Mouse (Mus musculus) heart, embryonic 12.5 days (tissue): ENCODE results near the gene Plgrkt. TPM values are rescaled to one million over a fixed set of nuclear protein-coding genes. Genes with fewer than 3 reads are reported as not detected.

Experiments
- ATAC-seq: fragments of 200-750 bp; cut with Nextera tagmentation; 2 replicates; pipeline ENCODE4 v1.8.0; 2017; ENCODE audit warnings: moderate TSS enrichment, moderate library complexity; ENCODE audit not compliant: insufficient number of reproducible peaks, low FRiP score
- H3K27ac ChIP-seq: fragments of 300-500 bp; sonication (generic); 2 replicates; pipeline ENCODE4 v1.5.1; 2016; ENCODE audit warnings: mild to moderate bottlenecking, moderate library complexity; ENCODE audit not compliant: poor library complexity, severe bottlenecking
- H3K27me3 ChIP-seq: fragments of 300-500 bp; sonication (generic); replicated peaks from 2 replicates; pipeline ENCODE4 v1.6.1; 2016; ENCODE audit warnings: mild to moderate bottlenecking, moderate library complexity
- H3K36me3 ChIP-seq: fragments of 300-500 bp; sonication (generic); 2 replicates; pipeline ENCODE4 v1.6.1; 2016; ENCODE audit warnings: mild to moderate bottlenecking, moderate library complexity
- H3K4me1 ChIP-seq: fragments of 300-500 bp; sonication (generic); replicated peaks from 2 replicates; pipeline ENCODE4 v1.6.1; 2016; ENCODE audit warnings: mild to moderate bottlenecking
- H3K4me2 ChIP-seq: fragments of 300-500 bp; sonication (generic); 2 replicates; pipeline ENCODE4 v1.6.1; 2016; ENCODE audit warnings: mild to moderate bottlenecking, moderate library complexity
- H3K4me3 ChIP-seq: fragments of 300-500 bp; sonication (generic); 2 replicates; pipeline ENCODE4 v1.5.1; 2016; ENCODE audit warnings: mild to moderate bottlenecking
- H3K9ac ChIP-seq: fragments of 300-500 bp; sonication (generic); 2 replicates; pipeline ENCODE4 v1.6.1; 2016; ENCODE audit warnings: mild to moderate bottlenecking, moderate library complexity
- H3K9me3 ChIP-seq: fragments of 300-500 bp; sonication (generic); replicated peaks from 2 replicates; pipeline ENCODE4 v1.6.1; 2016; ENCODE audit warnings: mild to moderate bottlenecking, moderate library complexity
- WGBS: fragments of 180-500 bp; shearing (Covaris S2); methylation state at CpG from one replicate; pipeline ENCODE4 v1.1.7; 2016; 5-methylcytosine and 5-hydroxymethylcytosine counted together
- polyA plus RNA-seq: library from polyadenylated mRNA; unstranded; fragments of >200 nt; fragmentation: Nextera tagmentation; extraction: Ambion mirVana; gene quantifications from 2 replicates; pipeline ENCODE4 v1.2.1, GENCODE M21; 2016

Plgrkt gene
- polyA plus RNA-seq, 1 experiment from 2014 or later = 41.1 TPM

DNA sequence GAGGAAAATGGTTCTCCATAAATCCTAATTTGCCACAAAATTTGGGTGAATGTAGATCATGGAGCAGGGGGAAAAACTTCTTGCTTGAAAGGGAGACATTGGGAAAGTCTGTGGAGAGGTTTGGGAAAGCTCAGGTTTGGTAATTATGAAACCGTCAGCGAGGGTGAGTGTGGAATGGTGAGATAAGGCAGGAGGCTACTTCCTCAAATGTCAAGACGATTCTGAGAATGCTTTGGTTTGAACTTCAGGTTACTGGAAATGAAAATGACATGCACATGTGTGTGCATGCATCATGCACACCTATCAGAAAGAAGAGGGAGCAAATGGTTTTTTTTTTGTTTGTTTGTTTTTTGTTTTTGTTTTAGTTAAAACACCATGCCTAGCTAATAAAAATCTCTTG, 33.3 kb upstream of the Plgrkt start:
- Histone ChIP-seq H3K9ac (no peak overlapping the region), H3K27ac (no peak overlapping the region), H3K27me3 (no peaks in the 10 kb centered on the region), H3K36me3 (no peaks in the 10 kb centered on the region), H3K4me2 (no peak overlapping the region), H3K4me3 (no peak overlapping the region), H3K9me3 (no peaks in the 10 kb centered on the region), H3K4me1 (0 out of 2 replicates have a peak, but pooled peaks cover 5% of the 10 kb centered on the region)
- ATAC-seq = no peak
- 54% methylated on average over 3 of the region's 3 CpGs for WGBS

DNA sequence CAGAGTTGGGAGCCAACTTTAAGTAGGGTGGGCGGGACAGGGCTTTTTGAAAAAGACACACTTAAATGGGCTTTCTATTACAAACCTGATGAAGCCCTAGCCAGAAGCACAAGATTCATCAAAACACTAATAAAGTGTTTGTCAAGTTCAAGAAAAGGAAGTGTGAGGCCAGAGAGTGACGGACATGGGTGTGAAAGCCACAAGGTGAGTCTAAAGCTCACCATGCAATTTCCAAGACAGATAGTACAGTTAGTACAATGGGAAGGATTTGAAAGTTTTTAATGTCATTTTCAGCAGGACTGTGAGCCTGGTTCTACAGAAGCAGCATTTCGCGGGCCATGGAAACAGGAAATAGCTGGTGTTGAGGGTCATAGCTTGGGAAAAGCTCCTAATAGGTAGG, 32.6 kb upstream of the Plgrkt start:
- H3K9me3 ChIP-seq = no peaks in the 10 kb centered on the region
- H3K27ac ChIP-seq = no peak overlapping the region
- no peaks in the 10 kb centered on the region for H3K36me3 ChIP-seq
- H3K4me3 ChIP-seq = no peak overlapping the region
- H3K4me2 ChIP-seq = no peak overlapping the region
- 0 out of 2 replicates have a peak, but pooled peaks cover 2% of the 10 kb centered on the region for H3K4me1 ChIP-seq
- ATAC-seq = no peak
- WGBS = 81% methylated on average over 4 of the region's 4 CpGs
- no peaks in the 10 kb centered on the region for H3K27me3 ChIP-seq
- H3K9ac ChIP-seq = no peak overlapping the region

DNA sequence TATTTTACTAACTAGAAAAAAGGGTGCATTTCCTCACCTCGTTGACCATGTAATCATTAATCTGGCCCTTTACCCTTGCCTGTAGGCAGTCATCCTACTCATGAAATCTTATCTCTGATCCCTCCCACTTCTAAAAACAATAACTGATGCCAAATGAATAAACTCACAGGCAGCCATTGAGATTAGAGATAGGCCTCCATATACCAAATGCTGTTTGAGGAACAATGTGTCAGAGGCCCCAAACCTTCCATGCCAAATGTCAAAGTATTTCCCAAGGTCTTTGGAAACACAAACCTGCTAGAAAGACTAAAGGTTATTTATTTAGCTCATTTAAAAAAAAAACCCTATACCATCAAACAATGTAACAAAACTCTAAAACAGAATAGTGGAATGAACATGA, 29.2 kb upstream of the Plgrkt start:
- Histone ChIP-seq H3K27ac (no peak overlapping the region), H3K4me3 (no peak overlapping the region), H3K9ac (no peak overlapping the region), H3K27me3 (no peaks in the 10 kb centered on the region), H3K36me3 (no peaks in the 10 kb centered on the region), H3K9me3 (no peaks in the 10 kb centered on the region), H3K4me2 (no peak overlapping the region), H3K4me1 (no peaks in the 10 kb centered on the region)
- 45% methylated on average over 1 of the region's 1 CpGs for WGBS
- no peak for ATAC-seq

DNA sequence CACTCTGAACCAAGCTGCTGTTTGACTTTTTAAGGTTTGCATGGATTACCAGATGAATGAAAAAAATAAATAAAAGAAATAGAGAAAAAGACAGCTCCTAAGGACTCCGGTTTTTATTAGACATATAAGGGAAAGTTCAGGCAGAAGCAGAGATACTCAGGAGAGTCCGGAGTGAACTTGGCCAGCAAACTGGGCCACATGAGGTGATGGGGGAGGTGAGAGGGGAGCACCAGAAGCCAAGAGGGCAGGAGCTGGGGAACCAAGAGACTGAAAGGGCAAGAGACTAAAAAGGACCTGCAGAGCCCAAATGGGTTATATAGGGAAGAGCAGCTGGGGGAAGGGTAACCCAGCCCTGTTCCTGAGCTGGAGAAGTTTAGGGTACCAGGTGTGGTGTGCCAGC, 27.5 kb upstream of the Plgrkt start:
- Histone ChIP-seq H3K4me1 (no peaks in the 10 kb centered on the region), H3K27me3 (no peaks in the 10 kb centered on the region), H3K4me2 (no peak overlapping the region), H3K4me3 (no peak overlapping the region), H3K9ac (no peak overlapping the region), H3K27ac (no peak overlapping the region), H3K36me3 (no peaks in the 10 kb centered on the region), H3K9me3 (no peaks in the 10 kb centered on the region)
- no peak for ATAC-seq
- WGBS = 89% methylated on average over 2 of the region's 2 CpGs

DNA sequence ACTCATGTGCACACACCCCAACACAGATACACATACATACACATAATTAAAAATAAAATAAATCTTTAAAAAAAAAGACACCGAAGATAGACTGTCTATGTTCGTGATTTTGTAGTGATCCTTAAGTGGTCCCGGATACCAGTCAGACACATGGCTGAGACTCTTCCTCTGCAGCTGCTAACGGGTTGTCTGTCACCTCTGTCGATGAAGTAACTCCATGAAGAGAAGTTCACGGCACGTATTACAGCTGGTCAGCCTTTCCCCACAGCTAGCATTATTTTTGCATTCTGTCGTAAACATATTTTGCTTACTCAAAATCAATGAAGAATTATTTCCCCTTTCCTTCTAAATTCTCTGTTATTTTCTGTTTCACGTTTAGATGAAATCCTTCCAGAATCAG, 26.1 kb upstream of the Plgrkt start:
- Histone ChIP-seq H3K27ac (no peak overlapping the region), H3K4me1 (no peaks in the 10 kb centered on the region), H3K36me3 (no peaks in the 10 kb centered on the region), H3K4me3 (no peak overlapping the region), H3K4me2 (no peak overlapping the region), H3K9me3 (no peaks in the 10 kb centered on the region), H3K9ac (no peak overlapping the region), H3K27me3 (no peaks in the 10 kb centered on the region)
- 82% methylated on average over 9 of the region's 9 CpGs for WGBS
- ATAC-seq = no peak

DNA sequence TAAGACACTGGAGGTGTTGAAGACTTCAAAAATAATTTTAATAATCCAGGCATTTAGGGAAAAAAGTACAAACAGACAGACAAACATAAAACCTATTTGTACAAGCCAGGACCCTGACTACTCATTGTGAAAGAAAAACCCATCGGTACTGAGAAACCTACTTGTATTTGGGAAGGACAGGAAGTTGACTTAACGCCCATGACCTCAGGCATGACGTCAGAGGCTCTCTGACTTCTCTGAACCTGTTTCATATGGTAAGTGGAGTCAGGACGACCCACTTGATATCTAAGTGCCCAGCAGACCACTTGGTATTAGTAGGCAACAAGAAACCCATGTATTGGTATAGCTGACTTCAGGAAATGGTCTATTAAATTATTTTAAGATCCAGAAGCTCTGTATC, 24.1 kb upstream of the Plgrkt start:
- H3K9ac ChIP-seq = no peak overlapping the region
- no peaks in the 10 kb centered on the region for H3K36me3 ChIP-seq
- no peak overlapping the region for H3K4me2 ChIP-seq
- H3K27ac ChIP-seq = no peak overlapping the region
- no peaks in the 10 kb centered on the region for H3K27me3 ChIP-seq
- no peaks in the 10 kb centered on the region for H3K4me1 ChIP-seq
- no peak for ATAC-seq
- no peak overlapping the region for H3K4me3 ChIP-seq
- H3K9me3 ChIP-seq = no peaks in the 10 kb centered on the region
- 60% methylated on average over 4 of the region's 4 CpGs for WGBS

DNA sequence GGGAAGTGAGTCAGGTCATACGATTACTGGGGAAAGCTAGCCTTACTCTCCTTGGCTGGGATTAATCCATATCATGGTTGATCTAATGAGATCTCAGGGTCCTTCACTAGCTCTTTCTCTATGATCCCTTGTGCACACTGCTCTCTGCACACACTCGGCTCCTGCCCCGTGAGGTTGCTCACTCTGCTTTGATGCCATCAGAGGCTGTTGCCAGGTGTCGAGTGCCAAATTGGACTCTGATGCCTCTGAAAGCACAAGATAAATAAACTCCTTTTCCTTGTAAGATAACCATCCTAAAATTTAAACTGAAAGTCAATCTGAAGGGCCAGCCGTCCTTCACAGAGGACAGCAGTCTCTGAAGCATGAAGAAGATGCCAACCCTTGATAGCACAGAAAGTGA, 23.3 kb upstream of the Plgrkt start:
- Histone ChIP-seq H3K9ac (no peak overlapping the region), H3K4me3 (no peak overlapping the region), H3K27ac (no peak overlapping the region), H3K9me3 (no peaks in the 10 kb centered on the region), H3K4me1 (no peaks in the 10 kb centered on the region), H3K4me2 (no peak overlapping the region), H3K36me3 (no peaks in the 10 kb centered on the region), H3K27me3 (no peaks in the 10 kb centered on the region)
- WGBS = 61% methylated on average over 5 of the region's 5 CpGs
- ATAC-seq = no peak

DNA sequence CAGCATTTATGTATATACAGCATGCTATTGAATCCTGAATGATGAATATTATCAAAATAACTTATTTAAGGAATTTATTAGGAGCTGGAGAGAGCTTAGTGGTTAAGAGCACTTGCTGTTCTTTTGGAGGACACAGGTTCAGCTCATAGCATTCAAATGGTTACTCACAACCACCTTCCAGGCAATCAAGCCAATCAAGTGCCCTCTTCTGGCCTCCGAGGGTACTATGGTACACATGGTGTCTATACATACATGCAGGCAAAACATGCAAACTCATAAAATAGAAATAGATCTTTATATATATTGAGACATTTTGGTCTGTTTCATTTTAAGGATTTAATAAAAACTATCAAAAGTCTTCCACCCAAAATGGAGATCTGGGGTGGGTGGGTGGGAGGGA, 21.6 kb upstream of the Plgrkt start:
- no peaks in the 10 kb centered on the region for H3K36me3 ChIP-seq
- no peak overlapping the region for H3K4me3 ChIP-seq
- no peaks in the 10 kb centered on the region for H3K27me3 ChIP-seq
- no peak overlapping the region for H3K9ac ChIP-seq
- H3K4me2 ChIP-seq = no peak overlapping the region
- H3K9me3 ChIP-seq = no peaks in the 10 kb centered on the region
- no peak for ATAC-seq
- no peak overlapping the region for H3K27ac ChIP-seq
- 85% methylated on average over 1 of the region's 1 CpGs for WGBS
- H3K4me1 ChIP-seq = no peaks in the 10 kb centered on the region

DNA sequence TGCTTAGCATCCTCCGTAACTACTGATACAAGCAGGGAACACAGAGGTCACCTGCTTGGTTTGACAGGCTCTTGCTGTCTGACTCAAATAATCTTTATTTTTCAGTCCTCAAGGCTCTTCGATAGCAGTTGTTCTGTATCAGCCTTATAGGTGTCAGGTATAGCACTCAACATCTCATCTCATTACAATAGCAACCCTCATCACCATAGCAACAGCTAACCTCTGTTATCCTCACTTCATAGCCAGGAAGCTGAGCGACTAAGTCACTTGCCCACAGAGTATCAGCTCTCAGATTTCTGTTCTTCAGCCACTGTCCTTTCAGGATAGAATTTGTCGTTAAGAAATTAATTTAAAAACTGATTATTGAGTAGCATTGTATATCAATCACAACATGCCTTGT, 18.6 kb upstream of the Plgrkt start:
- Histone ChIP-seq H3K27me3 (no peaks in the 10 kb centered on the region), H3K4me3 (no peak overlapping the region), H3K4me2 (no peak overlapping the region), H3K36me3 (no peaks in the 10 kb centered on the region), H3K27ac (no peak overlapping the region), H3K9me3 (no peaks in the 10 kb centered on the region), H3K4me1 (no peaks in the 10 kb centered on the region), H3K9ac (no peak overlapping the region)
- ATAC-seq = no peak
- WGBS = 78% methylated on average over 4 of the region's 4 CpGs

DNA sequence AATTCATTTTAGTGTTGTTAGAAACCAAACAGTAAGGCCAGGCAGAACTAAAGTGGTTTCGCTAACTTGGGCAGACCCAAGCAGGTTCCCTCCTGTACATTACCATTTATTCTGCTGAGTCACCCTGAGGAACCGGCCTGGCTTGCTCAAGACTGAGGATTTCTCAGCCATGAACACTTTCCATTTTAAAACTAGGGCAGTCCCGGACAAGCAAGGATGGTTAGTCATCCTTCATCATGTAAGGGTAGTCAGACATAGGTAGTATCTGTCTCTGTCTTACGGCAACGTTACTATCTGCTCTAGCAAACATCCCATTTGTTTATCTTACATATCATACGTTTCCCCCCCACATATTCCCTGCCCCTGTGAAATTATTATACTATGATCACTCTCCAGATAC, 17.8 kb upstream of the Plgrkt start:
- Histone ChIP-seq H3K4me2 (no peak overlapping the region), H3K36me3 (no peaks in the 10 kb centered on the region), H3K9me3 (no peaks in the 10 kb centered on the region), H3K4me1 (no peaks in the 10 kb centered on the region), H3K27me3 (no peaks in the 10 kb centered on the region), H3K27ac (no peak overlapping the region), H3K9ac (no peak overlapping the region), H3K4me3 (no peak overlapping the region)
- ATAC-seq = no peak
- WGBS = 77% methylated on average over 6 of the region's 6 CpGs

DNA sequence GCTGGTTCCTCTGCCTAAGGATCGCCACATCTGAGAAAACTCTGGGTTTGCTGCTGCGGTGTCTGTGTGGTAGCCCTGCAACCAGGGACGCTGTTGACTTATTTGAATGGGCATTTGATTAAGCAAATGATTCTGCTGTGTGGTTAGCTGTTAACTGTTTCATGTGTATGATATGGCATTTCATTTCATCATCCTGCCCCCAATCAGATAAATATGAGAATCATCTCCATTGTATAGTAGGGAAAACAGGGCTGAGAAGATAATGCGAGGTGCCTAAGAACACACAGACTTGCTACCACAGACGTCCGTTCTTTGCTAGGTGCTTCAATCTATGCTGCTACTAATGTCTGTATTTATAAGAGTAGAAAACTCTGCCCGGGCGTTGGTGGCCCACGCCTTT, 17.2 kb upstream of the Plgrkt start:
- 81% methylated on average over 9 of the region's 9 CpGs for WGBS

DNA sequence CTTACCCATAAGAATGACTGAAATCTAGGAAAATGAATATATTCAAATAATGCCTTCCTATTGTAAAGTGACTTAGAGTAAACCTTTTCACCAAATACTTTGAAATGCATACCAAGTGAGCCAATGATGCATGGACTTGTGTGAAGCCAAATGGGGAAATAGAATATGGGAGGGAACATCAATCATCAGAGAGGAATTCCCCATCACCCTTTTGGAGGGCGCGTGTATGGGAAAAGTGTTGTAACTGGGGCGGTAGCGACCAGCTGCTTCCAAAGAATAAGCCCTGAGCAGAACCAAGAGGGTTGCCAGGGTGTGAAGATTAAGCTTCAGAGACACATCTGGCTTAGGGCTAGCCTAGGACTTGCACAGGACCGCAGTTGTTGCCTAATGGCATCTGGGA, 16.2 kb upstream of the Plgrkt start:
- WGBS = 89% methylated on average over 5 of the region's 5 CpGs
- no peaks in the 10 kb centered on the region for H3K27me3 ChIP-seq
- H3K4me2 ChIP-seq = no peak overlapping the region
- H3K9me3 ChIP-seq = no peaks in the 10 kb centered on the region
- H3K36me3 ChIP-seq = no peaks in the 10 kb centered on the region
- H3K27ac ChIP-seq = no peak overlapping the region
- no peak overlapping the region for H3K9ac ChIP-seq
- ATAC-seq = no peak
- H3K4me3 ChIP-seq = no peak overlapping the region
- H3K4me1 ChIP-seq = no peaks in the 10 kb centered on the region

More for the DNA sequence above, 17.2 kb upstream of the Plgrkt start:
- H3K4me2 ChIP-seq = no peak overlapping the region
- no peak overlapping the region for H3K4me3 ChIP-seq
- no peaks in the 10 kb centered on the region for H3K9me3 ChIP-seq
- H3K27ac ChIP-seq = no peak overlapping the region
- no peaks in the 10 kb centered on the region for H3K4me1 ChIP-seq
- H3K9ac ChIP-seq = no peak overlapping the region
- no peaks in the 10 kb centered on the region for H3K36me3 ChIP-seq
- H3K27me3 ChIP-seq = no peaks in the 10 kb centered on the region
- no peak for ATAC-seq
